ENCODE assay signal across 29 mouse cellular contexts in genomic region chr9:77411830-77412425, GRCm38 (mm10). TPM values are rescaled to one million over a fixed set of nuclear protein-coding genes. Genes with fewer than 3 reads are reported as not detected.
DNase-seq lines count a peak whose midpoint lies in the region; ATAC-seq and TF ChIP-seq lines count a peak whose summit lies in the region.
"Had no signal": no experiment of that assay in that cellular context is flagged by ENCODE, and none has a peak within 500 bp of the region (broad histone marks: within the 10 kb centered on the region; RNA-seq: fewer than 3 reads in every experiment).

No protein-coding gene starts in this region.

- TF ChIP-seq POLR2A in liver, adult 2 months (IDR thresholded peaks at IDR 0.05; ENCODE audit: extremely low read depth, insufficient read depth, low read length): no peak

- no peaks in the 10 kb centered on the region for H3K36me3 ChIP-seq in heart, embryonic 15.5 days
- no peaks in the 10 kb centered on the region for H3K36me3 ChIP-seq in heart, embryonic 11.5 days (ENCODE audit: control insufficient read depth, insufficient read depth, low read length)
- H3K36me3 ChIP-seq in liver, adult 2 months (ENCODE audit: control insufficient read depth, insufficient read depth, low read length): no peaks in the 10 kb centered on the region
- H3K36me3 ChIP-seq in liver, embryonic 11.5 days (ENCODE audit: control insufficient read depth, insufficient read depth, low read length): no peaks in the 10 kb centered on the region
- no peaks in the 10 kb centered on the region for H3K36me3 ChIP-seq in midbrain, embryonic 11.5 days (ENCODE audit: control insufficient read depth, insufficient read depth, low read length)
- no peaks in the 10 kb centered on the region for H3K36me3 ChIP-seq in midbrain, embryonic 15.5 days (replicated peaks)
- H3K36me3 ChIP-seq: forebrain, embryonic 12.5 days; hindbrain, embryonic 12.5 days; neural tube, embryonic 12.5 days had no signal

- WGBS in heart, embryonic 15.5 days: 65% methylated on average over 3 of the region's 3 CpGs
- 78% methylated on average over 3 of the region's 3 CpGs for WGBS in heart, embryonic 11.5 days (ENCODE audit: insufficient replicate concordance)
- WGBS in liver, adult 2 months: 39% methylated on average over 3 of the region's 3 CpGs
- WGBS in liver, embryonic 11.5 days: 77% methylated on average over 3 of the region's 3 CpGs
- WGBS in midbrain, embryonic 11.5 days: 78% methylated on average over 3 of the region's 3 CpGs
- 79% methylated on average over 3 of the region's 3 CpGs for WGBS in midbrain, embryonic 15.5 days

- no peaks in the 10 kb centered on the region for H3K79me2 ChIP-seq in liver, adult 2 months (ENCODE audit: control insufficient read depth, insufficient read depth, low read length)

- H3K4me2 ChIP-seq in heart, embryonic 15.5 days: no peak overlapping the region
- no peak overlapping the region for H3K4me2 ChIP-seq in heart, embryonic 11.5 days
- no peak overlapping the region for H3K4me2 ChIP-seq in liver, embryonic 11.5 days
- no peak overlapping the region for H3K4me2 ChIP-seq in midbrain, embryonic 11.5 days
- H3K4me2 ChIP-seq in midbrain, embryonic 15.5 days: no peak overlapping the region
- H3K4me2 ChIP-seq: forebrain, embryonic 12.5 days; hindbrain, embryonic 12.5 days; neural tube, embryonic 12.5 days had no signal

- peak overlapping the region; percentile 47; the same call in 1 of the 2 replicates for H3K27ac ChIP-seq in heart, embryonic 15.5 days
- no peak overlapping the region for H3K27ac ChIP-seq in heart, embryonic 11.5 days (ENCODE audit: low read depth, low read length)
- no peak overlapping the region for H3K27ac ChIP-seq in liver, adult 2 months (replicated peaks; ENCODE audit: insufficient read depth, low read depth, low read length)
- no peak overlapping the region for H3K27ac ChIP-seq in liver, embryonic 11.5 days (ENCODE audit: low read depth, low read length)
- H3K27ac ChIP-seq in midbrain, embryonic 11.5 days (ENCODE audit: low read depth, low read length): no peak overlapping the region
- H3K27ac ChIP-seq in midbrain, embryonic 15.5 days: no peak overlapping the region
- H3K27ac ChIP-seq: forebrain, embryonic 12.5 days; hindbrain, embryonic 12.5 days; macrophage; neural tube, embryonic 12.5 days had no signal

- no peak for TF ChIP-seq CTCF in liver, adult 2 months (IDR thresholded peaks at IDR 0.05; ENCODE audit: low read depth, low read length)

- H3K9ac ChIP-seq in heart, embryonic 15.5 days: no peak overlapping the region
- no peak overlapping the region for H3K9ac ChIP-seq in heart, embryonic 11.5 days (ENCODE audit: low read depth, low read length)
- no peak overlapping the region for H3K9ac ChIP-seq in liver, adult 2 months (ENCODE audit: low read depth, low read length)
- no peak overlapping the region for H3K9ac ChIP-seq in liver, embryonic 11.5 days (ENCODE audit: low read depth, low read length)
- H3K9ac ChIP-seq in midbrain, embryonic 11.5 days (ENCODE audit: low read length): no peak overlapping the region
- H3K9ac ChIP-seq in midbrain, embryonic 15.5 days: no peak overlapping the region
- H3K9ac ChIP-seq: forebrain, embryonic 12.5 days; hindbrain, embryonic 12.5 days; neural tube, embryonic 12.5 days had no signal

- peaks cover 36% of the 10 kb centered on the region for H3K4me1 ChIP-seq in heart, embryonic 15.5 days (replicated peaks)
- H3K4me1 ChIP-seq in heart, embryonic 11.5 days (ENCODE audit: control insufficient read depth, insufficient read depth, low read length): peaks cover 15% of the 10 kb centered on the region
- H3K4me1 ChIP-seq in liver, adult 2 months (ENCODE audit: control insufficient read depth, insufficient read depth, low read length): no peaks in the 10 kb centered on the region
- no peaks in the 10 kb centered on the region for H3K4me1 ChIP-seq in liver, embryonic 11.5 days (replicated peaks; ENCODE audit: control insufficient read depth, insufficient read depth, low read length)
- H3K4me1 ChIP-seq in midbrain, embryonic 11.5 days (ENCODE audit: control insufficient read depth, insufficient read depth, low read length): peaks cover 6% of the 10 kb centered on the region
- H3K4me1 ChIP-seq in midbrain, embryonic 15.5 days: no peaks in the 10 kb centered on the region
- H3K4me1 ChIP-seq: neural tube, embryonic 12.5 days had no signal

- ATAC-seq in heart, embryonic 15.5 days (replicated peaks; ENCODE audit: insufficient number of reproducible peaks, insufficient read depth, low FRiP score, low read depth): no peak
- no peak for ATAC-seq in heart, embryonic 11.5 days (replicated peaks; ENCODE audit: insufficient number of reproducible peaks, low FRiP score, low TSS enrichment)
- ATAC-seq in liver, embryonic 11.5 days (replicated peaks; ENCODE audit: low FRiP score): no peak
- no peak for ATAC-seq in midbrain, embryonic 11.5 days (ENCODE audit: low FRiP score)
- ATAC-seq in midbrain, embryonic 15.5 days (replicated peaks): no peak
- ATAC-seq: intestine, embryonic 16.5 days had no signal

- no peaks in the 10 kb centered on the region for H3K27me3 ChIP-seq in heart, embryonic 15.5 days
- H3K27me3 ChIP-seq in heart, embryonic 11.5 days (ENCODE audit: control insufficient read depth, insufficient read depth, low read length): no peaks in the 10 kb centered on the region
- H3K27me3 ChIP-seq in liver, adult 2 months (ENCODE audit: control insufficient read depth, insufficient read depth, low read length): no peaks in the 10 kb centered on the region
- no peaks in the 10 kb centered on the region for H3K27me3 ChIP-seq in liver, embryonic 11.5 days (replicated peaks; ENCODE audit: control insufficient read depth, insufficient read depth, low read length)
- no peaks in the 10 kb centered on the region for H3K27me3 ChIP-seq in midbrain, embryonic 11.5 days (ENCODE audit: control insufficient read depth, insufficient read depth, low read length)
- no peaks in the 10 kb centered on the region for H3K27me3 ChIP-seq in midbrain, embryonic 15.5 days (replicated peaks)
- H3K27me3 ChIP-seq: forebrain, embryonic 12.5 days; hindbrain, embryonic 12.5 days; neural tube, embryonic 12.5 days had no signal

- H3K4me3 ChIP-seq in heart, embryonic 15.5 days: no peak overlapping the region
- H3K4me3 ChIP-seq in heart, embryonic 11.5 days (ENCODE audit: low read depth, low read length): no peak overlapping the region
- no peak overlapping the region for H3K4me3 ChIP-seq in liver, adult 2 months (ENCODE audit: insufficient read depth, low read depth, low read length)
- H3K4me3 ChIP-seq in liver, embryonic 11.5 days (ENCODE audit: low read depth, low read length): no peak overlapping the region
- no peak overlapping the region for H3K4me3 ChIP-seq in midbrain, embryonic 11.5 days (ENCODE audit: low read depth, low read length)
- H3K4me3 ChIP-seq in midbrain, embryonic 15.5 days: no peak overlapping the region
- H3K4me3 ChIP-seq: erythroblast, embryonic 14.5 days; forebrain, embryonic 12.5 days; hindbrain, embryonic 12.5 days; myocyte; neural tube, embryonic 12.5 days had no signal

- H3K9me3 ChIP-seq in heart, embryonic 15.5 days (replicated peaks): no peaks in the 10 kb centered on the region
- H3K9me3 ChIP-seq in heart, embryonic 11.5 days (replicated peaks; ENCODE audit: control insufficient read depth, low read length): no peaks in the 10 kb centered on the region
- H3K9me3 ChIP-seq in liver, embryonic 11.5 days (ENCODE audit: control insufficient read depth, low read length): no peaks in the 10 kb centered on the region
- H3K9me3 ChIP-seq in midbrain, embryonic 11.5 days (ENCODE audit: control insufficient read depth, low read length): no peaks in the 10 kb centered on the region
- no peaks in the 10 kb centered on the region for H3K9me3 ChIP-seq in midbrain, embryonic 15.5 days
- H3K9me3 ChIP-seq: forebrain, embryonic 12.5 days; hindbrain, embryonic 12.5 days; neural tube, embryonic 12.5 days had no signal

- peak; percentile 4 for DNase-seq in liver, adult 2 months (ENCODE audit: extremely low read depth, low read depth, low spot score)
- no peak for DNase-seq in liver, embryonic 11.5 days (ENCODE audit: low spot score)
- peak; percentile 61 for DNase-seq in midbrain, embryonic 11.5 days (ENCODE audit: low spot score, missing footprints)
- no peak for DNase-seq in adrenal gland, postnatal 10 days
- DNase-seq: adrenal gland, postnatal 36 days; B cell, adult 2 months; cerebellum, adult 2 months; cerebellum, postnatal 14 days; gastrocnemius, postnatal 10 days; heart, postnatal 14 days; kidney, adult 8-10 months; kidney, postnatal 14 days; layer of hippocampus, adult 9-11 months; liver; midbrain, embryonic 14.5 days; right cerebral cortex, adult 18-20 months; spleen, adult 18-20 months; thymus, postnatal 14 days had no signal

RNA-seq across cellular contexts. Expression of gene Mlip, which starts 59.2 kb away (rescaled TPM):
- polyA plus RNA-seq in heart, embryonic 15.5 days (2015; fragmentation: Nextera tagmentation; extraction: Ambion mirVana): 72.8 and 94.7 TPM in 2 replicates
- polyA plus RNA-seq in heart, embryonic 11.5 days (2014; fragmentation: Nextera tagmentation; extraction: Ambion mirVana): 76.2 and 78.5 TPM in 2 replicates
- total RNA-seq in liver, adult 2 months (2014; rRNA removed): not detected in 2 replicates
- polyA plus RNA-seq in liver, adult 2 months (2012; rRNA removed): not detected in 2 replicates
- 0.32 and 0.63 TPM in 2 replicates for polyA plus RNA-seq in liver, embryonic 11.5 days (2014; fragmentation: Nextera tagmentation; extraction: Ambion mirVana)
- 0.63 TPM in 1 of 2 replicates, not detected in the other for polyA plus RNA-seq in midbrain, embryonic 11.5 days (2014; fragmentation: Nextera tagmentation; extraction: Ambion mirVana)
- 0.56 and 1.4 TPM in 2 replicates for polyA plus RNA-seq in midbrain, embryonic 15.5 days (2015; fragmentation: Nextera tagmentation; extraction: Ambion mirVana)
- total RNA-seq in adrenal gland, postnatal 10 days (2021): 10 to 100 TPM in 1 of 2 experiments, 1 to 10 TPM in 1; 2.7 to 12.7 TPM
- total RNA-seq: megakaryocyte-erythroid progenitor cell, adult 5-6 weeks had no signal
- polyA plus RNA-seq: macrophage had no signal

Comparison
In these comparisons a context has a peak if more than half of its experiments do, and no peak if none do; other contexts are left out.
1. DNase-seq: peak in liver, adult 2 months (single experiment) and midbrain, embryonic 11.5 days (single experiment); none in liver, embryonic 11.5 days (single experiment) and adrenal gland, postnatal 10 days (single experiment).
2. RNA of gene Mlip, which starts 59.2 kb away (polyA plus RNA-seq): 72.8 to 94.7 TPM in heart, embryonic 15.5 days and 76.2 to 78.5 TPM in heart, embryonic 11.5 days; 0.32 to 0.63 TPM in liver, embryonic 11.5 days, 0.63 TPM in midbrain, embryonic 11.5 days, 0.56 to 1.4 TPM in midbrain, embryonic 15.5 days and not detected in liver, adult 2 months; every median in the first group is over 10 times any median in the second.